Mouse (Mus musculus) embryonic stem cell, embryonic (primary cell): ENCODE measurements around the gene Asap2.

ENCODE experiments used
- CTCF ChIA-PET, 4 experiments: fragments of 300-600 bp in 2 of 4; fragments of 350-600 bp in 2 of 4; sonication (Branson Sonifier 250); formaldehyde crosslinking; loops; one replicate each; lab custom pipeline; 2022; ENCODE audit warnings: inconsistent platforms in 2 of 4; lab: Charles Lee
- POLR2A ChIA-PET, 4 experiments: fragments of 300-600 bp in 2 of 4; fragments of 350-600 bp in 2 of 4; sonication (Branson Sonifier 250); formaldehyde crosslinking; loops; one replicate each; lab custom pipeline; 2022; ENCODE audit warnings: antibody characterized with exemption in 4 of 4, inconsistent platforms in 1 of 4; lab: Charles Lee

The Asap2 gene

DNA sequence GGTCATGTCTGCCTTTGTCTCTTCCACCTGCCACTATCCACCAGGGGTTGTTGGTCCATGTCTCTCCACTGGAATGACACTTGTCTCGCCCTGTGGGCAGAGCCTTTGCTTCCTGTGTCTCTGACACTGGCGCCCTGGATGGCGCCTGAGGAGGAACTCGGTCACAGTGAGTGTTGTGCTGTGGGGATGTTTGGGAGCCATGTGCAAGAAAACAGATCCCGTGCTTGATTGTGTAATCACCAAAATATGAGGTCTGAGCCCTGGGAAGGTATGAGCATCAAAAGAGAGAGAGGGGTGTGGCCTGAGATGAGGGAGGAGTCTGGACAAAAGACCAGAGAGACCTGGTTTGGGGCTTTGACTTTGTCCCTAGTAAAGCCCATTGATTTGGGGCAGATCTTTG, 154.8 kb downstream of the Asap2 start:
- CTCF ChIA-PET, result no interaction called here
- POLR2A ChIA-PET, result interaction anchor here in 2 of 4 experiments (1.1 to 1.6 kb wide), 3 partner anchors 9 to 141 kb away, joined by 3 to 7 read pairs (median 3); partner anchors contain the start of gene Itgb1bp1 (in 1 of the 2)

DNA sequence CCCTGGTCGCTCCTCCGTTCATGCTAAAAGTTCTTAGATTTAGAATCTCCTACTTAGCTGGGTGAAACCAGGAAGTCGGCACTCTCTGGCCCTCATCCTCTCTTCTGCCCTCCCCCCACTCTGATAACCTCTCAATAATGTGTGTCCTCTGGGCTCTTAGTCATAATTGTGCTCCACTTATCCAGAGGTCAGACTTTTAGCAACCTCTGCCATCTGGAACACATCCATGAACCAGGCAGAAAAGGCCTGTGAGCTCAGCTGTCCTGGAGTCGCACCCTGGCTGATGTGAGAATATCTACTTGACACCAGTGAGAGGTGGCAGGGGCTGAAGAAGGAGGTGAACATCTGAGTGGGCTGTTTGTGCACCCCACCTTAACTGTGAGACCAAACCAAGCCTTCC, 156.6 kb downstream of the Asap2 start:
- ChIA-PET POLR2A (interaction anchor here in 2 of 4 experiments (0.8 to 1.2 kb wide), 3 partner anchors 12 to 271 kb away, joined by 3 to 4 read pairs (median 3); partner anchors contain the start of gene Ywhaq (in 1 of the 2)), CTCF (interaction anchor here in 1 of 4 experiments (1.5 kb wide), 1 partner anchor 12 kb away, joined by 8 read pairs; no protein-coding TSS in a partner anchor)

DNA sequence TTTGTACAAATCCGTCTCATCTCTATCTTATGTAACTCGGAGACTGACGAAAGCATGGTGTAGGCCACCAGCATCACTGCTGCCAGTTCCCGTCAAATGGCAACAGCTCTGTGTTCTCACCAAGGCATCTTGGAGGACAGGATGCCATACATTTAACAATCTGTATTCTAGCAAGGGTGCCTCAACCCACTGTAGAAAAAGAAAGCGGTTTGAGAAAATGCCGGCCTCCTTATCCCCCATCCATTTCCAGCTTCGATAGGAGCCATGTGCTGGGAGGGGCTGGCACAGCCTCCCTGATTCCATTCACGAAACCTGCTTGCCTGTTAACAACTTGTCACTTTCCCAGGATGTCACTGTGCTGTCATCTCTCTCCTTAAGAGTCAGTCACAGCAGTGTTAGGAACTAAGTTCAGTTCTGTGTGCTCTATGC, 163.0 kb downstream of the Asap2 start:
- ChIA-PET CTCF (no interaction called here), POLR2A (interaction anchor here in 2 of 4 experiments (0.8 to 2.9 kb wide), 7 partner anchors 11 to 264 kb away, joined by 3 to 12 read pairs (median 4); partner anchors contain the start of gene Ywhaq (in 1 of the 2))

DNA sequence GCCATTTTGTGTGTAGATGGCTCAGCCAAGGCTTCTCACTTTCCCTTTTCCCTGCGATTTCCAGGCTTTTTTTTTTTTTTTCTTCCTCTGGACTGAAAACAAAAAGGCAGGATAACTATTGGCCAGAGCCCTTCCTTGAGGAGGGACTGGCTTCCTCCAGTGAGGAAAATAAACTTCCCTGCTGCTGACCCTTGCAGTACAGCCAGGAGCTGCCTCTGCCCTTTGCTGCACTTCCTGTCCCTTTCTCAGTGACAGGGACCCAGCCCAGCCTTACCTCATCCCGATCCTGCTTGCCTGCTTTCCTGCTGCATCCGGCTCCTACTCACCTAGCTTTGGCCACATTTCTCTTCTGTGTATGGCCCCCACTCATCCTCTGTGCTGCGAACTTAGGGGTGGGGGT, 164.8 kb downstream of the Asap2 start:
- CTCF ChIA-PET, result interaction anchor here in 1 of 4 experiments (1.2 kb wide), 1 partner anchor 21 kb away, joined by 12 read pairs; no protein-coding TSS in a partner anchor
- POLR2A ChIA-PET, result interaction anchor here in 2 of 4 experiments (0.7 to 2.9 kb wide), 10 partner anchors 9 to 392 kb away, joined by 3 to 12 read pairs (median 3); no protein-coding TSS in a partner anchor

DNA sequence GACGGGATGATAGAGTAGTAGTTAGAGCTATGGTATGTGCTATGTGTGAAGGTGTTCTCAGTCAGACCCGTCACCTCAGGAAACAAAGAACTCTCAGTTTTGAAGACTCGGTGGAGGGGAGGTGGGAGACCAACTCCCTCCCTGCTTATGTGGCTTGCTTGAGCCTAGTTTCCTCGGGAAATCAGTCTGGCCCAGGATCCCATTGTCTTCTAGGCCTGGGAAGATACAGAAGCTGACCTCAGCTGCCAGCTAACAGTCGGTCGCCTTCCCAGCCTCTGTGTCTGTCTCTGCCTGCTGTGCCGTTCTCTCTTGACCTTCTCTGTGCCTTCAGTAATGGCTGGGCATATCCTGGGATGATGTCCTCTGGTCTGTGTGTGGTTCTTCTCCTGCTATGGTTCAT, 169.0 kb downstream of the Asap2 start:
- ChIA-PET CTCF (interaction anchor here in 2 of 4 experiments (0.6 to 1.4 kb wide), 2 partner anchors 9 to 25 kb away, joined by 3 to 4 read pairs; no protein-coding TSS in a partner anchor), POLR2A (interaction anchor here in 2 of 4 experiments (1.0 to 3.4 kb wide), 6 partner anchors 8 to 26 kb away, joined by 3 to 16 read pairs (median 5); no protein-coding TSS in a partner anchor)

DNA sequence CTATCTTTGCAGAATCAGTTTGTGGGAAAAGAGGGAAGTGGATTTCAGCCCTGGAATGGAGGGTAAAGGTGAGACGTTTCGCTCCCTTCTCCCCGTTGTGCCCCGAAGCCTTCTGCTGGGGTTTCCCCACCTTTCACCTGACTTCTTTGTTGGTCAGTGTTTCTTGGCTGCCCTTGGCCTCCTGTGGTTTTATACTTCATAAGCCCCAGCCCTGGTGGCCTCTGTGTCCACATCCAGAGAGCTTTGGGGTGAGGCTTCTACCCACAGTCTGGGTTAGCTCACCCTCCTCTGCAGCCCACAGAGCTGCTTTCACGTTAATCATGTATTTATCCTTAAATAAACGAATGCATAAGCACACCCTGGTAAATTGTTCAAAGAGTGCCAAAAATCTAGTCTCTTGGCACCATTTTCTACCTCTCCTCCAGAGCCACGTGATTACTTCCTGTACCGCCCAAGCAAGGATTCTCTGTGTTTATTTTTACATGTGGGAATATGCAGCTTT, 170.1 kb downstream of the Asap2 start:
- CTCF ChIA-PET, result interaction anchor here in 2 of 4 experiments (0.7 to 1.0 kb wide), 2 partner anchors 49 to 76 kb away, joined by 3 read pairs; no protein-coding TSS in a partner anchor
- POLR2A ChIA-PET, result interaction anchor here in 2 of 4 experiments (0.8 to 3.4 kb wide), 10 partner anchors 9 to 126 kb away, joined by 3 to 16 read pairs (median 4); partner anchors contain the start of gene Itgb1bp1 (in 1 of the 2)

DNA sequence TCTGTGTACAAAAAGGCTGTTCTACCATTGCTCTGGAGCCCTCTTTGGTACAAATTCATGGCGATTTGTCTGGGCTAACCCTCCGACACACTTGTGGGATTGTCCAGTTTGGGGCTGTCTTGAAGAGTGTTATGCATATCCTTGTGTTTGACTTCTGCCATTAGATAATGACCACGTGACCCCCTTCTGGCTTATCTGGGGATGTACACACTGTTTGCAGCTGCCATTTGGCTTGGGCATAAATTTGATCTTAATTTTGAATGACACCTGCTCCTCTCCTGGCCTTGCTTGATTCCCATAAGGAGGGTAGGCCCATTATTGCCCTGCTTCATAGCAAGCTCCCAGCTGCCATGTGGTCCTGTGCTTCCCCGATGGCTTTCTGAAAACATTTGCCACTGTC, 171.6 kb downstream of the Asap2 start:
- ChIA-PET CTCF (no interaction called here), POLR2A (interaction anchor here in 1 of 4 experiments (1.0 kb wide), 1 partner anchor 9 kb away, joined by 4 read pairs; no protein-coding TSS in a partner anchor)

DNA sequence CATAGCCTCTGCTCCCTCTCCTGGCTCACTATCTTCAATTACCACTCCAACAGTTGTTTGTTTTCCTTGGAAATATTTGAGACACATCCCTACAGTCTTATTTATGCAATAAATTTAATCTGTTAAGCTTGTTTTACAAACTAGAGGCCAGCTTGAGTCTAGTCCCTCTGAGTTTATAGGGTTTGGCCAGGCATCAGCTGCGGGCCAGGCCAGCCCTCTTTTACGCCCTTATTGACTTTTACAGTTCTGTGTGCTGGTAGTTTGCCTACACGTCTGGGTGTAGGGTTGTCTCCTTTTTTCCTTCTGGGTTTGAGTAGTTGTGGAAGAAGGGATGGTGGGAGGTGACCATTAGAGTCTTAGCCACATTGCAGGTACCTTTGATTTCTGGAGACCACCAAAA, 173.4 kb downstream of the Asap2 start:
- ChIA-PET POLR2A (interaction anchor here in 2 of 4 experiments (1.0 to 2.9 kb wide), 6 partner anchors 9 to 52 kb away, joined by 3 to 8 read pairs (median 6); no protein-coding TSS in a partner anchor), CTCF (no interaction called here)

DNA sequence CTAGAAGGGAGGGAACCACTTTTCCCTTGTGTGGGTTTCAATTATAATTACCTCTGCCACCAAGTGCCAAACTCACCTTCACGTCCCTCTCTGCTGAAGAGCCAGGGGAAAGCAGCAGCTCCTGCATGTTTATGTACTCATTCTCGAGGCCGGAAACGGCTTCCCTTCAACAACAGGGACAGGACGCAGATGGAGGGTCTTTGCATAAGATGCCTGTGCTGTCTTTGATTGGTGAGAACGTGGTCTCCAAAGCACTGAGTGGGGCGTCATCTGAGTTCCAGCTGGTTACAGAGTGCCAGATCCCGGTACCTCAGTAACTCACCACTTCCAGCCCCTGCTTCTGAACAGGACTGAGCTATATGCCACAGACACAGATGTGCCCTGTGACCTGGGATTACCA, 174.0 kb downstream of the Asap2 start:
- CTCF ChIA-PET, result interaction anchor here in 2 of 4 experiments (0.6 to 0.8 kb wide), 2 partner anchors 30 kb away, joined by 3 to 5 read pairs; no protein-coding TSS in a partner anchor
- POLR2A ChIA-PET, result interaction anchor here in 2 of 4 experiments (1.0 to 3.6 kb wide), 11 partner anchors 8 to 122 kb away, joined by 3 to 10 read pairs (median 4); partner anchors contain the start of gene Itgb1bp1 (in 1 of the 2)

DNA sequence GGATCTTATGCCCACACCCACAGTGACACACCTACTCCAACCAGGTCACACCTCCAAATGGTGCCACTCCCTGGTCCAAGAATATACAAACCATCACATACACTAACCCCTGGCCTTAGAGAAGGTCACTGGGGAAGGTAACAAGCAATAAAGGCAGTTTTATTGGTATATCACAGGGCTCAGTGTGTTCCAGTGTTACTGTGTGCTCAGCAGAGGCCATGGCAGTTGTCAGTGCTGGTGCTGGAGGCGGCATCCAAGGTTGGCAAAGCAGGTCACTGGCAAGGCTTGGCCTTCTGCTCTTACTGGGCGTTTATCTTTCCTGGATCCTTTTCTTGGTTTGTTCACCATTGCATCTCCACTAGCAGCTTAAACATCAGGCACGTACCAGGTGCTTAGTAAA, 174.9 kb downstream of the Asap2 start:
- CTCF ChIA-PET, result interaction anchor here in 1 of 4 experiments (0.6 to 1.3 kb wide), 3 partner anchors 31 to 120 kb away, joined by 4 to 5 read pairs (median 5); partner anchors contain the start of genes Cpsf3 and Itgb1bp1

DNA sequence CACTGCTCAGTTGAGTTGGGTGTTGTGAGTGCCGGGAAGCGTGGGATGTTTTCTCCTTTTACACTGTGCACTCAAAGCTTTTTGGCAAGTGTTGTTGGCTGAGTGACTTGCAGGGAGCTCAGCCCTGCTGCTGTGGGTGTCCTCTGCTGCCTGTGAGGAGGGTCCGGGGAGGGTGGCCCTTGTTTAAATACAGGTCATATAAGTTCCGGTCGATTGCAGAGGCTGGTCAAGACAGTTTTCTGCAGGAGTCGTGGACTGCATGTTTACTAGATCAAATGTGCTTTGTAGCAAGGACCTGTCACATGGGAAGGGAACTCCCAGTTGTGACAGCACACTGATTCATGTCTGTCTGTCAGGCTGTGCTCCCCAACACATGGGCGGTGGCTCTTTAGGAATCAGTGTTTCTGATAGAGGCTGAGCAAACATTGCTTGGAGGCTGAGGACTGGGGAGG, 175.7 kb downstream of the Asap2 start:
- POLR2A ChIA-PET, result interaction anchor here in 3 of 4 experiments (0.6 to 3.6 kb wide), 9 partner anchors 10 to 74 kb away, joined by 3 to 24 read pairs (median 5); no protein-coding TSS in a partner anchor
- CTCF ChIA-PET, result interaction anchor here in 1 of 4 experiments (1.3 kb wide), 1 partner anchor 32 kb away, joined by 5 read pairs; no protein-coding TSS in a partner anchor

More for the DNA sequence above, 174.9 kb downstream of the Asap2 start:
- POLR2A ChIA-PET, result interaction anchor here in 2 of 4 experiments (0.7 to 3.6 kb wide), 9 partner anchors 9 to 121 kb away, joined by 3 to 10 read pairs (median 4); partner anchors contain the start of gene Itgb1bp1 (in 1 of the 2)

DNA sequence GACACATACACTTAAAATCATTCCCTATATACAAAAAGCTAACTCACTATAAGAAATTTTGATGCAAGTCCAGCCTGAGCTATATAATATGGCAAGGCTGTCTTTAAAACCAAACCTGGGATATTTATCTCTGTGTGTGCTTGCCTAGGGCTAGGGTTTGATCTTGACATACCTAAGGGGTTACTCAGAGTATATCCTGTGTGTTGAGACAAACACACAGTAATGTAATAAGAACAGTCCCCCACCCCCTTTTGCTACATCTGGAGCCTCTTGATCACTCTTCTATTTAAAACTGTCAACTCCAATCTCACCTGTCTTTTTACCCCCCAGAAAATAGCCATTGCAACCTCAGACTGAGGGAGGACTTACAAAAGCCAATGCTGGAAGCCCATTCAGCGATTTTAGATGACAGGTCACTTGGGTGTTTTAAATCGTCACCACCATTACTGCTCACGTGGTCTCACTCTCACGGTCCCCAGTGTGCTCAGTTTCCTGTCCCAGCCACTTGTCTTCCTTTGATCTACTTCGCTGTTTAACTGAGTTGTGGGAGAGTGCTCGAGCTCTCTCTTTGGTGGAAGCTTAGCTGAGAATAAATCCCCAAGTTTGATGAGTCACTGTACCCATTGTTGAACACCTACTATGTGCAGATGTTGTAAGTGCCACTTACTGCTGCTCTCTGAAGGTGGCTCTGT, 176.8 kb downstream of the Asap2 start:
- POLR2A ChIA-PET, result interaction anchor here (0.5 to 3.6 kb wide), 30 partner anchors 8 to 304 kb away, joined by 3 to 24 read pairs (median 4); partner anchors contain the start of gene Itgb1bp1 (in 1 of the 4)
- CTCF ChIA-PET, result interaction anchor here in 3 of 4 experiments (0.6 to 1.6 kb wide), 7 partner anchors 32 to 99 kb away, joined by 3 to 7 read pairs (median 4); no protein-coding TSS in a partner anchor

DNA sequence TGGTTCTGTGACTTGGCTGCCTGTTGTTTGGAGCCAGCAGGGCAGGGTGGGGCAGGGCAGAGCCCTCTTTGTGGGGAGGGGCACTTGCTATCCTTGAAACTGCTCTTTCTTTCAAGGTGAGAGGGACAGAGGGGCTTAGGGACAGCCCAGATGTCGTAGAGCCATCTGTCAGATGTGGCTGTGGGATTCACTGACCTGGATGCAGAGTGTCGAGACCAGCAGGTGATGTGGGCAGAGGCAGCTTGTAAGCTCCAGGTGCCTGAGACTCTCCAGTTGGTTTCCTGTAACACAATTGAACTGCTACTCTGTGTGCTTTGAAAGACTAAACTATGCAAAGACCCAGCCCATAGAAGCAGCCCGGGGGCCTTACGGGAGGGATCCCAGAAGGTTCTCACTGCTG, 177.5 kb downstream of the Asap2 start:
- CTCF ChIA-PET, result interaction anchor here in 3 of 4 experiments (0.6 to 1.6 kb wide), 7 partner anchors 33 to 98 kb away, joined by 3 to 7 read pairs (median 4); no protein-coding TSS in a partner anchor
- POLR2A ChIA-PET, result interaction anchor here (0.5 to 3.6 kb wide), 30 partner anchors 8 to 303 kb away, joined by 3 to 24 read pairs (median 4); partner anchors contain the start of genes Itgb1bp1 (in 1 of the 4) and Ywhaq (in 1 of the 4)

DNA sequence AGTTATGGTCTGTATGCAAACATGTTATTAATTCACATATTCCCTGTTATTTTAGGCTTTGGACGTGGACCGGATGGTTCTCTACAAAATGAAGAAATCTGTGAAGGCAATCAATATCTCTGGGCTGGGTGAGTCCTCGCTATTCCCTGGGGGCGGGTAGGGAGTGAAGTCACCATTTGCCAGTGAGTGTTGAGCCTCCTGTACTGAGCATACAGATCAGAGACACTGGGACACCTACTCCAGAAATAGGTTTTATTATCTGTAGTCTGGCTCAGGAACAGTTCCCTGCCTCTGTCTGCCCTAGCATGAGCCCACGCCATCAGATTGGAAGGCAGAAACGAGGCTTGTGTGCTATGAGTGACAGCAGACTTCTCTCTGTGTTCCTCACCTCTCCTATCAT, 177.9 kb downstream of the Asap2 start:
- POLR2A ChIA-PET, result interaction anchor here in 3 of 4 experiments (0.6 to 3.6 kb wide), 21 partner anchors 8 to 249 kb away, joined by 3 to 24 read pairs (median 4); partner anchors contain the start of gene Ywhaq (in 1 of the 3)
- CTCF ChIA-PET, result interaction anchor here in 3 of 4 experiments (0.7 to 1.6 kb wide), 7 partner anchors 9 to 59 kb away, joined by 3 to 7 read pairs (median 4); no protein-coding TSS in a partner anchor

DNA sequence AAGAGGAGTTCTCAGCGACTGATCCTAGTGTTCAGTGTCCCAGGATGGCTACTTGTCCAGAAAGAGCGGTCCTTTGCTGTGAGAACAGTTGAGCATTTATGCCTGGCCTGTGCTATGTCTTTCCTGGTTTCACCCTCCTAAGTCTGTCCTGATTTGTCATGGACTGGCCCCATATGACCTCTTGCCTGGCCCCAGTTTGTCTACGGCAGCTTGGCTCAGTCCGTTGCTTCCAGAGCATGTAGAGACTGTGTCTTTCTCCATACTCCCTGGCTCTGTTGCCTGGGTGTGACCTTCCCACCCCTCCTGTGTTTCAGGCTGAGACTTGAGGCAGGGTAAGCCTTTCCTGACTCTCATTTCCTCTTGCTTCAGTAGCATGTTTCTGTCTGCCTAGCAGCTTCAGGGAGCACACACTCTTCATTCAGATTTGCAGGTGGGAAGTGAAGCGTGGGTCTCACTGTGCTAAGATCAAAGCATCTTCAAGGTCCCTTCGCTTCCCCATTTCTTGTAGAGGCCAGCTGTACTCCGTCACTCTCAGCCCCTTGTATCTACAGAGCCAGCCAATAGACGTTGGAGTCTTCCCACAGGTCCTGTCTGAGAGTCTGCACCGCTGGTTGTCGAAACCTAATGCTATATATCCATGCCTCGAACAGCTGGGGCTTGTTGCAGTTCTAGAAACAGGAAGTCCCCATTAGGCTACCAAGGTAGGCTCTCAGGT, 181.7 kb downstream of the Asap2 start:
- POLR2A ChIA-PET, result interaction anchor here in 2 of 4 experiments (1.3 to 1.7 kb wide), 3 partner anchors 8 to 38 kb away, joined by 3 to 4 read pairs (median 4); no protein-coding TSS in a partner anchor
- CTCF ChIA-PET, result interaction anchor here in 1 of 4 experiments (1.2 kb wide), 1 partner anchor 38 kb away, joined by 4 read pairs; no protein-coding TSS in a partner anchor

DNA sequence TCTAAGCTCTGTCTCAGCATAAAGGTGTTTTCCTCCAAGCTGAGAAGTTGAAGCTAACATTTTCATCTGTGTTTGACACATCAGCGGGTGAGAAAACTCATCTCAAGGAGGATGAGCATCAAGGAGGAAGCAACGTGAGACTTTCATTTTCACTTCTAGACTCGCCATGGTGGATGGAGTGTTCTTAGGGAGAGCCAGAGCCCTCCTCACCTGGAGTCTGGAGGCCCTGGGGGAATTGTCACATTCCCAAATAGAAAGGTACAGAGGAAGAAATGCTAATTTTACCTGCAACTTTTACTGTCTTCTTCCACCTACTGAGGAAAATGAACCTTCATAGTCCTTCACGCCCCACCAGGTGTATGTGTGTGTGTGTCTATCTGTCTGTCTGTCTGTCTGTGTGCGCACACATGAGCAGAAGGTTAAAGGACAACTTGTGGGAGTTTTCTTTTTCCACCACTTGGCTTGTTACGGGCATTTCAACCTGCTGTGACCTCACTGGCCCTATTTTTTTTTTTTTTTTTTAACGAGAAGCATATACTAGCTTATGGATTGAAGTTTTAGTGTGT, 183.7 kb downstream of the Asap2 start:
- POLR2A ChIA-PET, result interaction anchor here in 2 of 4 experiments (1.0 to 1.2 kb wide), 4 partner anchors 15 to 115 kb away, joined by 3 to 4 read pairs (median 4); no protein-coding TSS in a partner anchor
- CTCF ChIA-PET, result no interaction called here
